Mouse (Mus musculus): ENCODE measurements at regions not wholly inside any gene's neighbourhood (a gene's known extent, or its start where the extent isn't known, plus 50 kb on each side); places are given as distances from the start of the nearest gene placed in this dataset.

GRCm38 (mm10) chr10:37294231-37294630 is 155.5 kb upstream of the Marcks start:
- Histone ChIP-seq H3K9me3 (no peaks in the 10 kb centered on the region), H3K36me3 (no peaks in the 10 kb centered on the region), H3K27ac (replicated peaks) (no peak overlapping the region), H3K4me2 (replicated peaks) (no peak overlapping the region), H3K9ac (replicated peaks) (no peak overlapping the region), H3K4me1 (no peaks in the 10 kb centered on the region), H3K4me3 (no peak overlapping the region), H3K27me3 (no peaks in the 10 kb centered on the region)
- no peak for ATAC-seq (ENCODE audit: low FRiP score, low read depth)

GRCm38 (mm10) chr10:37293292-37293691 is 154.6 kb upstream of the Marcks start:
- WGBS = 63% methylated on average over 1 of the region's 1 CpGs
- Histone ChIP-seq H3K27ac (replicated peaks) (no peak overlapping the region), H3K27me3 (no peaks in the 10 kb centered on the region), H3K4me3 (no peak overlapping the region), H3K9ac (replicated peaks) (no peak overlapping the region), H3K4me1 (no peaks in the 10 kb centered on the region), H3K36me3 (no peaks in the 10 kb centered on the region), H3K4me2 (replicated peaks) (no peak overlapping the region), H3K9me3 (no peaks in the 10 kb centered on the region)
- ATAC-seq (ENCODE audit: low FRiP score, low read depth) = no peak

GRCm38 (mm10) chr10:37291639-37292495 is 153.1 kb upstream of the Marcks start:
- no peak for ATAC-seq (ENCODE audit: low FRiP score, low read depth)

GRCm38 (mm10) chr10:37289964-37290704 is 151.4 kb upstream of the Marcks start:
- H3K9me3 ChIP-seq = no peaks in the 10 kb centered on the region
- no peaks in the 10 kb centered on the region for H3K36me3 ChIP-seq
- H3K4me2 ChIP-seq (replicated peaks) = no peak overlapping the region
- no peak overlapping the region for H3K27ac ChIP-seq (replicated peaks)
- no peaks in the 10 kb centered on the region for H3K27me3 ChIP-seq
- no peaks in the 10 kb centered on the region for H3K4me1 ChIP-seq
- WGBS = 84% methylated on average over 3 of the region's 3 CpGs
- H3K9ac ChIP-seq (replicated peaks) = no peak overlapping the region
- no peak overlapping the region for H3K4me3 ChIP-seq
- ATAC-seq (ENCODE audit: low FRiP score, low read depth) = no peak

More at GRCm38 (mm10) chr10:37291639-37292495, 153.1 kb upstream of the Marcks start:
- H3K27me3 ChIP-seq = no peaks in the 10 kb centered on the region
- H3K9me3 ChIP-seq = no peaks in the 10 kb centered on the region
- H3K4me1 ChIP-seq = no peaks in the 10 kb centered on the region
- WGBS = 94% methylated on average over 2 of the region's 2 CpGs
- no peaks in the 10 kb centered on the region for H3K36me3 ChIP-seq
- H3K4me3 ChIP-seq = no peak overlapping the region
- no peak overlapping the region for H3K9ac ChIP-seq (replicated peaks)
- H3K4me2 ChIP-seq (replicated peaks) = no peak overlapping the region
- no peak overlapping the region for H3K27ac ChIP-seq (replicated peaks)

DNA sequence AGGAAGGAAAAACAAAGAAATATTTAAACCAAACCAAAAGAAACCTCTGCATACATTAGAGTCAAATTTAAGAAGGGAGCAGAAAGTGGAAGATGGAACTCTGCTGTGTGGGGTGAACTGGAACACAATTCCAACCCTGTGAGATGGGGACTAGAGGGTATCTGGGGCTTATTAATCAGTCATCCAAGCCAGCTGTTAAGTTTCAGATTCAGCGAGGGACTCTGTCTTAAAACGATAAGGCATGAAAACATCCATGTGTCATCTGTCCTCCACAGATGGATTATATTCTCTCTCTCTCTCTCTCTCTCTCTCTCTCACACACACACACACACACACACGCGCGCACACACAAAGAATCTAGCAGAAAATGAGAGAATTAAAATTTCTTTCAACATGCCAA is 147.6 kb upstream of the Marcks start:
- Histone ChIP-seq H3K27ac (replicated peaks) (no peak overlapping the region), H3K9ac (replicated peaks) (no peak overlapping the region)
- 90% methylated on average over 5 of the region's 5 CpGs for WGBS

GRCm38 (mm10) chr10:37282951-37283350 is 144.2 kb upstream of the Marcks start:
- H3K36me3 ChIP-seq = no peaks in the 10 kb centered on the region
- H3K9me3 ChIP-seq = no peaks in the 10 kb centered on the region
- H3K27ac ChIP-seq (replicated peaks) = no peak overlapping the region
- H3K9ac ChIP-seq (replicated peaks) = no peak overlapping the region
- H3K4me2 ChIP-seq (replicated peaks) = no peak overlapping the region
- H3K4me1 ChIP-seq = no peaks in the 10 kb centered on the region
- no peak overlapping the region for H3K4me3 ChIP-seq
- no peak for ATAC-seq (ENCODE audit: low FRiP score, low read depth)
- H3K27me3 ChIP-seq = no peaks in the 10 kb centered on the region

More for the DNA sequence above, 147.6 kb upstream of the Marcks start:
- Histone ChIP-seq H3K4me2 (replicated peaks) (no peak overlapping the region), H3K36me3 (no peaks in the 10 kb centered on the region), H3K27me3 (no peaks in the 10 kb centered on the region), H3K4me1 (no peaks in the 10 kb centered on the region), H3K9me3 (no peaks in the 10 kb centered on the region), H3K4me3 (no peak overlapping the region)
- no peak for ATAC-seq (ENCODE audit: low FRiP score, low read depth)

DNA sequence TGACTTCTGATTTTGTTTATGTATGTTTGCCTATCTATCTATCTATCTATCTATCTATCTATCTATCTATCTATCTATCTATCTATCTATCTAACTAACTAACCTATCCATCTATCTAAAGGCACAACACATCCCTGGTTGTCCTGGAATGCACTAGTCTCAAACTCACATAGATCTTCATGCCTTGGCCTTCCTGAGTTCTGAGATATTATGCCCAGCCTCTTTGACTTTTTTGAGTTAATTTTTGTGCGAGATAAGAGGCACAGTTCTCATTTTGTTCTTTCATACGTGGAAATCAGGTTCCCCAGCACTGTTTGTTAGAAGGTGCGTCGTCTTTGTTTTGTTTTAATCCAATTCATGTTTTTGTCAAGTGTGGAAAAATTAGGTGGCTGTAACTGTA is 142.1 kb upstream of the Marcks start:
- 92% methylated on average over 4 of the region's 4 CpGs for WGBS
- Histone ChIP-seq H3K27ac (replicated peaks) (no peak overlapping the region), H3K4me3 (no peak overlapping the region), H3K4me1 (no peaks in the 10 kb centered on the region), H3K9me3 (no peaks in the 10 kb centered on the region), H3K9ac (replicated peaks) (no peak overlapping the region), H3K4me2 (replicated peaks) (no peak overlapping the region), H3K27me3 (no peaks in the 10 kb centered on the region), H3K36me3 (no peaks in the 10 kb centered on the region)
- no peak for ATAC-seq (ENCODE audit: low FRiP score, low read depth)

GRCm38 (mm10) chr10:37280150-37280820 is 141.6 kb upstream of the Marcks start:
- Histone ChIP-seq H3K27me3 (no peaks in the 10 kb centered on the region), H3K9ac (replicated peaks) (no peak overlapping the region), H3K27ac (replicated peaks) (no peak overlapping the region), H3K36me3 (no peaks in the 10 kb centered on the region), H3K4me2 (replicated peaks) (no peak overlapping the region), H3K4me1 (no peaks in the 10 kb centered on the region), H3K9me3 (no peaks in the 10 kb centered on the region), H3K4me3 (no peak overlapping the region)
- no peak for ATAC-seq (ENCODE audit: low FRiP score, low read depth)
- WGBS = 90% methylated on average over 6 of the region's 6 CpGs

DNA sequence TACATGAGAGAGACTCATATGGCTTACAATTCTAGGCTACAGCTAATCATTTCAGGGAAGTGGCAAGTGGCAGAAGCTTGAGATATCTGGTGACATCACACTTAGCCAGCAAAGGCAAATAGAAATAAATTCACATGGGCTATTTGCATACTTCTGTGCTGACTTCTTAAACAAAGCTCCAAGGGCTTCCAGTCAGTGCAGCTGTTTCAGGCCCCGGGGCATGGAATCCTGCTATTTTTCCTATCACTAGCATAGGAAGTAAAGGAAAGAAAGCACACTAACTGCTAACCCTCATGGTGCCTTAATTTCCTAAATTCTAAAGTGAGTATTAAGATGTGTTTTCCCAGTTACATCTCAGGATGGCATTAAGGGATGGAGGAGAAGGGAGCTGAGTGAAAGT is 140.6 kb upstream of the Marcks start:
- Histone ChIP-seq H3K4me3 (no peak overlapping the region), H3K9me3 (no peaks in the 10 kb centered on the region), H3K4me1 (no peaks in the 10 kb centered on the region), H3K36me3 (no peaks in the 10 kb centered on the region), H3K4me2 (replicated peaks) (no peak overlapping the region), H3K9ac (replicated peaks) (no peak overlapping the region), H3K27me3 (no peaks in the 10 kb centered on the region), H3K27ac (replicated peaks) (no peak overlapping the region)
- 72% methylated on average over 1 of the region's 1 CpGs for WGBS
- ATAC-seq (ENCODE audit: low FRiP score, low read depth) = no peak

GRCm38 (mm10) chr10:37275857-37276256 is 137.1 kb upstream of the Marcks start:
- no peak overlapping the region for H3K9ac ChIP-seq (replicated peaks)
- no peak overlapping the region for H3K4me3 ChIP-seq
- no peaks in the 10 kb centered on the region for H3K36me3 ChIP-seq
- H3K4me1 ChIP-seq = no peaks in the 10 kb centered on the region
- no peaks in the 10 kb centered on the region for H3K27me3 ChIP-seq
- no peak overlapping the region for H3K4me2 ChIP-seq (replicated peaks)
- H3K27ac ChIP-seq (replicated peaks) = no peak overlapping the region
- ATAC-seq (ENCODE audit: low FRiP score, low read depth) = no peak
- WGBS = 91% methylated on average over 1 of the region's 1 CpGs
- H3K9me3 ChIP-seq = no peaks in the 10 kb centered on the region

GRCm38 (mm10) chr10:37275271-37275670 is 136.6 kb upstream of the Marcks start:
- Histone ChIP-seq H3K9ac (replicated peaks) (no peak overlapping the region), H3K4me2 (replicated peaks) (no peak overlapping the region), H3K27me3 (no peaks in the 10 kb centered on the region), H3K4me3 (no peak overlapping the region), H3K27ac (replicated peaks) (no peak overlapping the region), H3K36me3 (no peaks in the 10 kb centered on the region), H3K4me1 (no peaks in the 10 kb centered on the region), H3K9me3 (no peaks in the 10 kb centered on the region)
- ATAC-seq (ENCODE audit: low FRiP score, low read depth) = no peak
- 81% methylated on average over 7 of the region's 7 CpGs for WGBS

- H3K4me3 ChIP-seq = no peak overlapping the region
- no peaks in the 10 kb centered on the region for H3K4me1 ChIP-seq
- H3K27me3 ChIP-seq = no peaks in the 10 kb centered on the region
- no peak overlapping the region for H3K9ac ChIP-seq (replicated peaks)
- H3K27ac ChIP-seq (replicated peaks) = no peak overlapping the region
- H3K4me2 ChIP-seq (replicated peaks) = no peak overlapping the region
- no peak for ATAC-seq (ENCODE audit: low FRiP score, low read depth)
- no peaks in the 10 kb centered on the region for H3K36me3 ChIP-seq
- WGBS = 90% methylated on average over 1 of the region's 1 CpGs
- H3K9me3 ChIP-seq = no peaks in the 10 kb centered on the region
Measured at GRCm38 (mm10) chr10:37271967-37272366, 133.2 kb upstream of the Marcks start.

All from midbrain, embryonic 12.5 days (tissue).